Mouse (Mus musculus): ENCODE results near the gene Rpl13a.
"Not testable (repeated sequence)": the region's sequence is repeated elsewhere in the genome, so short reads cannot be mapped to it uniquely, and the experiment has no call there.

The Rpl13a gene

DNA sequence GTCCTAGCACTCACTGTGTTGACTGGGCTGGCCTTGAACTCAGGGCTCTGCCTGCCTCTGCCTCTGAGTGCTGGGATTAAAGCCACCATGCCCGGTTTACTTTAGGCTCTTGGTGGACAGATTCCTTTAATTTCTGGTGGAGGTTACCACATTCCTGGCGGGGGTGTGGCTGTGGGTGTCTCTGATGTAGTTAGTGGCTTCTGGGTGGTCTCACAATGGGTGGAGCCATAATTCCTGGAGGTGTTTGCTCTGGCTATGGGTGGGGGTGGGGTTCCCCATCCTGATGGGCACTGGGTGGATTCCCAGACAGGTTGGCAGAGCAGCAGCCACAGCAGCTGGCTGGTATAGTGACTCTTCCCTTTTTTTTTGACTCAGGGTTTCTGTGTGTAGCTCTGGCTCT lies 16.6 kb downstream of the Rpl13a start:
- DNase-seq = no peak

GRCm38 (mm10) chr7:45110089-45110488 lies 18.5 kb downstream of the Rpl13a start:
- DNase-seq = not testable (repeated sequence)

GRCm38 (mm10) chr7:45107052-45107645 lies 21.4 kb downstream of the Rpl13a start:
- no peak for DNase-seq

- no peak for DNase-seq
Observed at GRCm38 (mm10) chr7:45106441-45106840, 22.1 kb downstream of the Rpl13a start.

GRCm38 (mm10) chr7:45105491-45105890 lies 23.1 kb downstream of the Rpl13a start:
- no peak for DNase-seq

- no peak for DNase-seq
Observed at GRCm38 (mm10) chr7:45104941-45105340, 23.6 kb downstream of the Rpl13a start.

DNA sequence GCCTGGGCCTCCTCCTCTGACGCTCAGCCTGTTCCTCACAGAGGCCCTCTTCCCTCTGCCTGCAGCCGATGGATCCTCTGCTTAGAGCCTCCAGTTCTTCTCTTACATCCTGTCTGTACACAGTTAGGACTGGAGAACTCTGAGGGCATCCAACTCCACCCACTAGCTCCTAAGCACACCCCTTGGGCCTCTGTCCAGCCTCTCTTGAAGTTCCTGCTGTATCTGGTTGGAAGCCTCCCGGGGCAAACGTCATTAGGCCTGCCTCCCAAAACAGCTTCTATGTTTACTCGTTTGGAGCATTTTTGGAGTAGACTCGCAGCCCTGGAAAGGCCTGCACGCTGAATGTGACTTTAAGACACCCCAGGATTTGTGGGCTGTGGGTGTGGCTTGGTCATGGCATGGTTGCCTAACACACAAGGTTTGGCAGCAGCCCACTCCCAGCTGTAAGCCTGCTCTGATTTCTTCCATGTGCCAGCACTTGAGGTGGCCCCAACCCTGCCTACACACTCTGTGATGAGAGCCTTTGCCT lies 24.8 kb downstream of the Rpl13a start, which contains the start of gene Fcgrt:
Gene Fcgrt (minus strand): TSS at position 200 of the 529 bp plus-strand sequence.
- DNase-seq = peak; percentile 98

DNA sequence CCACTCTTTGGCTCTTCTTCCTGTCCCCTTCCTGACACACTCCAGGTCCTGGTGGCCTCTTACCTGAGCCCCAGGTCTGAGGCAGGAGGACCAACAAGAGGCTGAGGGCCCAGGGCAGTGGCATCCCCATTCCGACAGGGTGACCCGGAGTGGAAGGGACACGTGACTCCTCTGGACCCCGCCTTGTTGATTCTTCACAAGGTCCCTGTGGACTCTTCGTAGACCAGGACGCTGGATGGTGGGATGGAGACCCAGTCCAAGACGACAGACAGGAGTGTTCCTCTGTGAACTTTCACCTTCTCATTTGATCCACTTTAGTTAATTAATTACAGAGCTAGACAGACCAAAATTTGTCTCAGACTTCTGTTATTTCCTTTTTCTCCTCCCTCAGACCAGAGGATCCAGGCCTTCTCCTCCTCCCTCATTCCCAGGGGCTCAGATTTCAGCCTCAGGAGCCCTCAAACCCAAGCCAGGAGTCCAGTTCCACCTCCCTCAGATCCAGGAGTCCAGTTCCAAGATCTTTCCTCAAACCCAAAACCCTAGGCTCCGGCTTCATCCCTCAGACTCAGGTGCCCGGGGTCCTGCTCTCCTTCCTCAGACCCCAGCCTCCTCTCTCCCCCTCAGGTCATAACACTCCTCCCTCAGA lies 25.5 kb downstream of the Rpl13a start:
- peak; percentile 66 for DNase-seq

- no peak for DNase-seq
Observed at GRCm38 (mm10) chr7:45102441-45102840, 26.1 kb downstream of the Rpl13a start.

DNA sequence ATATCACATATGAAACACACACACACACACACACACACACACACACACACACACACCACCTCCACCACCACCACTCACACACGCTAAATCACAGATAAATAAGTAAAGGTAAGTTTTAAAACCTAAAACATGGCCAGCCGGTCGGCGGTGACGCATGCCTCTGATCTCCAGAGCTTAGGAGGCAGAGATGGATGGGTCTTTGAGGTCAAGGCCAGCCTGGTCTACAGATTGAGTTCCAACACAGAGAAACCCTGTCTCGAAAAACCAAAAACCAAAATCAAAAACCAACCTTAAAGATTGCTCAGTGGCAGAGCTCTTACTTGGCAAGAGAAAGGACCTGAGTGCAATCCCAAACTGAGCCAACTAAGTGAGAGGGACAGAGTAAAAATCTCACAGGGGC lies 28.5 kb downstream of the Rpl13a start:
- no peak for DNase-seq

GRCm38 (mm10) chr7:45098541-45099240 lies 29.9 kb downstream of the Rpl13a start:
- no peak for DNase-seq

GRCm38 (mm10) chr7:45097479-45097878 lies 31.1 kb downstream of the Rpl13a start:
- DNase-seq = no peak

DNA sequence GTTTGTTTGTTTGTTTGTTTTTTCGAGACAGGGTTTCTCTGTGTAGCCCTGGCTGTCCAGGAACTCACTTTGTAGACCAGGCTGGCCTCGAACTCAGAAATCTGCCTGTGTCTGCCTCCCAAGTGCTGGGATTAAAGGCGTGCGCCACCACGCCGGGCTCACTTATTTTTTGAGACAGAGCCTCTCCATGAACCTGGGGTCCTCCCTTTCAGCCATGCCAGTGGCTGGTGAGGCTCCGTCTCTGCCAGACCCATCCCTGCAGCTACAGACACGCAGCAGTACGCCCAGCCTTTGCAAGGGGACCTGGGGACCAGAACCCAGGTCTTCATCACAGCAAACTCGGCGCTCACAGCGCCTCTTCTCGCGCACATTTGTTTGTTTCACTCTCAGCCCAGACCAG lies 32.6 kb downstream of the Rpl13a start:
- DNase-seq = not testable (repeated sequence)

DNA sequence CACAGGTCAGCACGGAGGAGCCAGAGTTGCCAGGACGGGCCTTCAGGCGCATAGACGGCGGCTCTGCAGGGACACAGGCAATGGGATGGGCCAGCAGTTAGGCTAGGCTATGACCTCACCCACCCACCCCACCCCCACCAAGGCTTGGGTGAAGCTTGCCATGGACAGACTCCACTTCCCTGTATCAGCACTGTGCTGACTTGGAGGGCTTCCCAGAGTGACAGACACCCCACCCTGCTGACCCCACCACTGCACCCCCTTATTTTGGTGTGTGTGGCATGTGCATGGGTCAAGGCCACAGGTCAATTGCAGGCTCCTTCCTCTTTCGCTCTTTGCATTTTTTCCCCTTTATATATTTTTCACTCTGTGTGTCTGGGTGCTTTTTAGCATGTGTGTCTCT lies 33.2 kb downstream of the Rpl13a start:
- DNase-seq = no peak

GRCm38 (mm10) chr7:45094121-45094520 lies 34.4 kb downstream of the Rpl13a start:
- no peak for DNase-seq

GRCm38 (mm10) chr7:45093516-45093905 lies 35.0 kb downstream of the Rpl13a start:
- DNase-seq = no peak

DNA sequence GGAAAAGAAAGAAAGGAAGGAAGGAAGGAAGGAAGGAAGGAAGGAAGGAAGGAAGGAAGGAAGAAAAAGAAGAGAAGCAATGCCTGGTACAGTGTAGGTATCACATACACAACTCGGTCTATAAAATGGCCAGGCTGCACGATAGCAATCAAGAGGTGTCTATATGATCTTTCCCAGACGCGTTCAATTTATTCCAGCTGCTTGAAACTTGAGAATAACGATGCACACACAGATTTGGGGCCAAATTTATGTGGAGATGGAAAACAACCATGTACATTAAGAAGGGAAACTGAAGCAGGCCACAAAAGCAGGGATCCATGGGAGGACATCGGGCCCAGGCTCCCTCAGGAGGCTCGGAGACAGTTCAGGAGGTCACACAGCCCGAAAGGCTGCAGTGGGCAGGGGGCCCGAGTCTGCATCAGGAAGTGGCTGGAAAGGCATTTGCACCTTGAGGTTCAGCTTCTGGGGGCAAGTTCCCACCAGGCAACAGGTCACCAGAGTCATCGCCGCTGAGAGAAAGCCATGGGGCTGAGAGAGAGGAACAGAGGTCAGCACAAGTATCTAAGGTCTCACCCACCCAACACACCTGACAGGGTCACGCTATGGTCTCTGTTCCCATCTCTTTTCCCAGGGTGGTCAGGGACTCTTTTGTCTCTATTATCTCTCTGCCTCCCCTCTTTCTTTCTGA lies 35.6 kb downstream of the Rpl13a start:
- no peak for DNase-seq

GRCm38 (mm10) chr7:45092048-45092447 lies 36.5 kb downstream of the Rpl13a start, which contains the start of gene Rcn3:
Rcn3 (minus strand) TSS chr7:45092221.
- peak; percentile 66 for DNase-seq

DNA sequence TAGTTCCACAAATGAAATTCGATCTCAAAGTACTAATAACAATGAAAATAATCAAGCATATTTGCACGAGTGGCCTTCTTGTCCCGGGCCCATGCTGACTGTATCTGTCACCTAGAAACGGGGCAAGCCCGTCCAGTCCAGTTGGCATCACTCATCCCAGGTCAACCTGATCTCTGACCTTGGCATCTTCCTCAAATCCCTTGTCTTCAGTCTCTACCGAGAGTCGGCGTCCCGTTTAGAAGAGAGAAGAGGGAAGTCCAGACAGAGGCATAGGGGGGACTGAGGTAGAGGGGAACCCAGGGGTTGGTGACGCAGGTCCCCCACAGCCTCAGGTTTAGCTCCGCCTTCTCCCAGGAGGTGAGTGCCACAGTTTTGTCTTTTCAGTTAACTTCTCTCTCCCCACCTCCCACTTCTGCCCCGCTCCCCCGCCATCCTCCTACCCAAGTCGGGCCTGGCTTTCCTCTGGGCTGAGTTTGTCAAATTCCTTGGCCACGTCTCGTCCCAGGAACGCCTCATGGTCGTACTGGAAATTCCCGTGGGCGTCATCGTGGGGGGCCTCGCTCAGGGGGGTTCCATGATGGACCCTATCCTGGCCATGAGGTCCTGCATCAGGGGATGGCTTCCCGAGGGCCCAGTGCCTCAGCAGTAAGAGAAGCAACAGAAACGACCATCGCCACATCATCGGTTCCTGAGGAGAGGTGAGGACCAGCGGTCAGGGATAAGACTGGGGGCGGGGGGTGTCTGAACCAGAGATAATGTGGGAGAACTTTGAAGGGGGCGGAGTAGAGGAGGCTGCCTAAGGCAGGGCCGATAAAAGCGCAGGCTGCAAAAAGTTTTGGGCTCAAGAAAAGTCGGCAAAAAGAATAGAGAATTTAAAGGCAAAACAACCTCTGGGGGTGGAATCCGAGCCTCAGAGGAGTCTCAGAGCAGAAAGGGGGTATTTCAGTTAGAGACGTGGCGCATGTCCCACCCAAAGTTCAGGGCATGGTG lies 37.3 kb downstream of the Rpl13a start:
- no peak for DNase-seq

DNA sequence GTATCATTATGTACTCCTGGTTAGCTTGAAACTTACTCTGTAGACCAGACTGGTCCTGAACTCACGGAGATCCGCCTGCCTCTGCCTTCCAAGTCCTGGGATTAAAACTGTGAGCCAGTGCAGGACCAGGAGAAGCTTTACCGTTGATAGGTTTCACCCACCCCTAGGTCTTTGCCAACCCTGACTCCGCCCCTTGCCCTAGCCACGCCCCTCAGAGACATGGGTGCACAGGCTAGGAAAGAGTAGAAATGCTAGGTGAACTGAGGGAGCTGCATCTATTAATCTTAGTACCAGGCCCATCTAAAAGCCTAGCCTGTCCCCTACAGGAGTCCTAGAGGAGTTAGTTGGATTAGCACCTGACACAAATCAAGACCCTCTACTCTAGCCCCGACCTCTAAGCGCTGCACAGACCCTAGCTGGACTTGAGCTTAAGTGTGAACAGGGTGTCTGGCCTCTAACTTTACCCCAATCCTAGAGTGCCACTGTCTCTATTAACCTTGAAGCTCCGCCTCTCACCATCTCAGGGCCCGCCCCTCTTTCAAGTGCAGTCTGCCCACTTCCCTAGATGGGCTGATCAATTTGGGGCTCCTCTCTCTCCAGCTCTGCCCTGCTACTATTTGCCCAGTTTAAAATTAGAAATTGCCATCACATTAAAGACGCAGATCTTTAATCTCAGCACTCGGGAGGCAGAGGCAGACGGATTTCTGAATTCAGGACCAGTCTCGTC lies 38.1 kb downstream of the Rpl13a start:
- no peak for DNase-seq

DNA sequence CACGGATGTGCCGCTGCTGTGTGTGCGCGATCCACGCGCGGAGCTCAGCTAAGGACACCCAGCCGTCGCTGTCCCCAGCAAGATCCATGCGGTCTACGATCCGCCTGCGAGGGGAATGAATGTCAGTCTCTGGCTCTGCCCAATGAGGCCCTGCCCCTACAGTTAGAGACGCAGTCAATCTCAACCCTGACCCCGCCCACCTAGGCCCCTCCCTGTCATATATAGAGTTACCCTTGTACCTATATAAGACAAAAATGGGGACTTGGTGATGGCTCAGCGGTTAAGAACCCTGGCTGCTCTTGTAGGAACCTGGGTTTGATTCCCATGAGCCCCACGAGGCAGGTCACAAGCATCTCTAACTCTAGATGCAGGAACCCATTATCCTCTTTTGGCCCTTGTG lies 40.0 kb downstream of the Rpl13a start:
- DNase-seq = no peak
